Mouse (Mus musculus): ENCODE measurements at regions not wholly inside any gene's neighbourhood (a gene's known extent, or its start where the extent isn't known, plus 50 kb on each side); places are given as distances from the start of the nearest gene placed in this dataset.

GRCm38 (mm10) chr15:27303856-27304255 is 162.6 kb upstream of the Ank start:
- TF ChIP-seq POLR2A (IDR thresholded peaks at IDR 0.05; ENCODE audit: borderline replicate concordance, extremely low read depth, insufficient read depth, insufficient read length, poor library complexity, severe bottlenecking): no peak
- no peak for TF ChIP-seq CTCF (IDR thresholded peaks at IDR 0.05; ENCODE audit: borderline replicate concordance, extremely low read depth, insufficient read depth, insufficient read length)
- DNase-seq (ENCODE audit: low read depth): no peak

- peak; percentile 61 for DNase-seq (ENCODE audit: low read depth)
- TF ChIP-seq POLR2A (IDR thresholded peaks at IDR 0.05; ENCODE audit: borderline replicate concordance, extremely low read depth, insufficient read depth, insufficient read length, poor library complexity, severe bottlenecking) (no peak), CTCF (IDR thresholded peaks at IDR 0.05; ENCODE audit: borderline replicate concordance, extremely low read depth, insufficient read depth, insufficient read length) (no peak)
Observed at GRCm38 (mm10) chr15:27304256-27304655, 162.2 kb upstream of the Ank start.

DNA sequence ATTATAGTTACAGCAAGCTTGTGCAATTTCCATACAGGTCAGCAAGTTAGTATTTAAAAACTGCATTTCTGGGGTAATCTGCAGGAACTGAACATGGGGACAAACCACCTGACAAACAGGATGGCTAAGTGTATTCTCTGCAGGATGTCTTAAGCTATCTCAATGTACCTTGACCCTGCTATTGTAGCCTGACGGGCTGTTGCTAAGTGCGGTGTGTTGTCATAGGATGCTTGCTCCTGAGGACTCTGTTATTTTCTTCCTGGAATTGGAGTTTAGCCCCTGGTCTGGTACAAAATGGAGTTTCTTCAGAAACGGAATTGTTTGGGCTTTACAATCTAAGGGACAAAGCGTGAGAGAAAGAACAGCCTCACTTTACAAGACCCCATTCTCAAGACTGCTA is 161.4 kb upstream of the Ank start:
- no peak for DNase-seq (ENCODE audit: low read depth)
- TF ChIP-seq CTCF (IDR thresholded peaks at IDR 0.05; ENCODE audit: borderline replicate concordance, extremely low read depth, insufficient read depth, insufficient read length) (no peak), POLR2A (IDR thresholded peaks at IDR 0.05; ENCODE audit: borderline replicate concordance, extremely low read depth, insufficient read depth, insufficient read length, poor library complexity, severe bottlenecking) (no peak)

GRCm38 (mm10) chr15:27308639-27309038 is 157.8 kb upstream of the Ank start:
- DNase-seq (ENCODE audit: low read depth): no peak

GRCm38 (mm10) chr15:27315964-27316745 is 150.3 kb upstream of the Ank start:
- DNase-seq (ENCODE audit: low read depth): peak; percentile 73
- no peak for TF ChIP-seq CTCF (IDR thresholded peaks at IDR 0.05; ENCODE audit: borderline replicate concordance, extremely low read depth, insufficient read depth, insufficient read length)
- no peak for TF ChIP-seq POLR2A (IDR thresholded peaks at IDR 0.05; ENCODE audit: borderline replicate concordance, extremely low read depth, insufficient read depth, insufficient read length, poor library complexity, severe bottlenecking)

More at GRCm38 (mm10) chr15:27308639-27309038, 157.8 kb upstream of the Ank start:
- TF ChIP-seq POLR2A (IDR thresholded peaks at IDR 0.05; ENCODE audit: borderline replicate concordance, extremely low read depth, insufficient read depth, insufficient read length, poor library complexity, severe bottlenecking) (no peak), CTCF (IDR thresholded peaks at IDR 0.05; ENCODE audit: borderline replicate concordance, extremely low read depth, insufficient read depth, insufficient read length) (no peak)

DNA sequence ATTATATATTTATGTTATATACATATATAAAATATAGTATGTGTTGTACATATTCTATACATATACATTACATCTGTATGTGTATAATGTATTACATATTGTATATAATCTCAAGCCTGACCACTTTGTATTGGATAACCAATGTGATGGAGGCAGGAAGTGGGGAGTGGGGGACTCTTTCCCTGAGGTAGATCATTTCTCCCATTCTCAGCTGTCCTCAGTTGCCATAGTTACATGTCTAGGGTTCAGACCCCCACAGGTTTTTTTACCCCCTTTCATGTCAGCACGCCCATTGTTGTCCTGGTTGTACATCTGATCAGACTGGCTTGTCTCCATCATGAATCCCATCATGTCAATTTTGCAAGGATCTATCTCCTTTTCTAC is 149.7 kb upstream of the Ank start:
- TF ChIP-seq POLR2A (IDR thresholded peaks at IDR 0.05; ENCODE audit: borderline replicate concordance, extremely low read depth, insufficient read depth, insufficient read length, poor library complexity, severe bottlenecking) (no peak), CTCF (IDR thresholded peaks at IDR 0.05; ENCODE audit: borderline replicate concordance, extremely low read depth, insufficient read depth, insufficient read length) (no peak)
- DNase-seq (ENCODE audit: low read depth): no peak

DNA sequence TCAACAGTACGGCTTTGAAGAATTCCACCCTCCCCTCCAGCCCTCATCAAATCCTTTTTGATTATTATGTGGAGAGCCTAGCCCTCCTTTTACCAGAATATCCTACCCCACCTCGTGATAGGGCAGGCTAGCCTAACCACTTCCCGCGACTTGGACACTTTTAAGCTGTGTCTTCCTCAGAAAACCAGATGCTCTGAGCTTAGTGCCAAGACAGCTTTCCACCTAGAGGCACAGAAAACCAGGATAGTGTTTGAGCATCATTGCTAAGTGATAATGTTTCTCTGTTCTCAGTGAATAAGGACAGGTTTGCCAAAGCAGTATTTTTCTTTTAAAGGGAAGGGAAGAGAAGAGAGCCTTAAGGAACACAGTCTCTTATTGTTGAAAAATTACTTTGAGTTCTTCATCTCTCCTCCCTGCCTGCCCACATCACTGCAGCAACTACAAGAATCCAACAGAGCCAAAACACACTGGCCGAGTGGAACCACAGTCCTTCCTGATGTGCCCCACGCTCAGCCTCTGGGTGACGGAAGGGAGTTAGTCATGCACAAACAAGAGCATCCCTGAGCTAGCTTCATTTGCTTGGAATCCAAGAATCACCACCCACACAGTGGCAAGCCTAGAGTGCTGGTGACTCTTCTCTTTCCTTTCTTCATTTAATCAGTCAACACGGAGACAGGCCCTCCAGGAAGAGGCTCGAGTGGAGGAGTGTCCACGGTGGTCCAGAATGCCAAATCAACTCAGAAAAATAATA is 144.4 kb upstream of the Ank start:
- no peak for DNase-seq (ENCODE audit: low read depth)
- TF ChIP-seq POLR2A (IDR thresholded peaks at IDR 0.05; ENCODE audit: borderline replicate concordance, extremely low read depth, insufficient read depth, insufficient read length, poor library complexity, severe bottlenecking) (no peak), CTCF (IDR thresholded peaks at IDR 0.05; ENCODE audit: borderline replicate concordance, extremely low read depth, insufficient read depth, insufficient read length) (no peak)

DNA sequence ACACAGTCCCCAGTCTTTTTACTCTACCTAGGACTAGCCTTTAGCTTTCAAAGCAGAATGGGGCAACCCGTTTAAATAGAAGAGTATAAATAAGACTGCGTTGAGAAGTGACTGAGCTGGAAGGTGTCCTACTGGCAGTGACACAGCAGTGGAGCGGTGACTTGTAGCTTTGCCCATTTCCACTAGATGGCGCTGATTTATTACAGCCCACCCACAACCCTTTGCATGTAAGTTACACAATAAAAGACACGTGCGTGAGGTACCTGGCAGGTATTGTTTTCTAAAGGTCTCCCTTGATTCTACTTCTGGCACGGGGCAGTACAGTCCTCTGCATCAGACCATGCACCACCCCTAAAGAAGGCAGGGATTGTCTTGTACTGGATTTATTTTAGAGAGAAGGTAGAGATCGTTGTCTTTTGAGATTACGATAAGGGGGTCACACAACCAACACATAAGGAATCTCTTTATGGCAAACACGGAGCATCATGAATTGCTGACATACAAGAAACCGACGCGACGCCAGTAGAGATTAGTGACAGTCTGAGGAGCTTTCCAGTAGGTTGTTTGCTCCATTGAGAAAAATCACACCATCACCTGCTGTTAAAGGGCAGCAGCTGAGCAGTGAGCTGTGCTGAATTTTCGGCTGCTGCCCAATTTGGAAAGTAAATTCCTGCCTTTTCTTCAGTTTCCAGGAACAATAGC is 140.5 kb upstream of the Ank start:
- peak; percentile 86 for DNase-seq (ENCODE audit: low read depth)
- TF ChIP-seq POLR2A (IDR thresholded peaks at IDR 0.05; ENCODE audit: borderline replicate concordance, extremely low read depth, insufficient read depth, insufficient read length, poor library complexity, severe bottlenecking) (no peak), CTCF (IDR thresholded peaks at IDR 0.05; ENCODE audit: borderline replicate concordance, extremely low read depth, insufficient read depth, insufficient read length) (peak; percentile 86)

DNA sequence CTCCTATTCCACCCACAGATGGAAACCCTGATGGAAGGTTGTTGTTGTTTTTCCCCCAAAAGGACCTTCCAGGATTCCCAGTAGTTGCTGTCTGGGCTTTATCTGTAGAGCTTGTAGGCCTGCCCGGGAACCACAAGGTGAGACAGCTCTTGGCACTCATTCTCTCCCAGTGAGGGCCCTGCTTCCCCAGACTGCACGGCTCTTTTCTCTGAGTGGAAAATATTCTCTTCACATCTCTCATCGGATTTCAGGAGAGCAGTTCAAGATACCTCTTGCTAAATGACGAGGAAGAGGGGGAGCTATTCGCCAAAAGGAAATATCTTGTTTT is 140.0 kb upstream of the Ank start:
- TF ChIP-seq CTCF (IDR thresholded peaks at IDR 0.05; ENCODE audit: borderline replicate concordance, extremely low read depth, insufficient read depth, insufficient read length) (no peak), POLR2A (IDR thresholded peaks at IDR 0.05; ENCODE audit: borderline replicate concordance, extremely low read depth, insufficient read depth, insufficient read length, poor library complexity, severe bottlenecking) (no peak)
- no peak for DNase-seq (ENCODE audit: low read depth)

GRCm38 (mm10) chr15:27327744-27328143 is 138.7 kb upstream of the Ank start:
- no peak for DNase-seq (ENCODE audit: low read depth)
- TF ChIP-seq POLR2A (IDR thresholded peaks at IDR 0.05; ENCODE audit: borderline replicate concordance, extremely low read depth, insufficient read depth, insufficient read length, poor library complexity, severe bottlenecking) (no peak), CTCF (IDR thresholded peaks at IDR 0.05; ENCODE audit: borderline replicate concordance, extremely low read depth, insufficient read depth, insufficient read length) (no peak)

GRCm38 (mm10) chr15:27328441-27328840 is 138.0 kb upstream of the Ank start:
- no peak for TF ChIP-seq CTCF (IDR thresholded peaks at IDR 0.05; ENCODE audit: borderline replicate concordance, extremely low read depth, insufficient read depth, insufficient read length)
- TF ChIP-seq POLR2A (IDR thresholded peaks at IDR 0.05; ENCODE audit: borderline replicate concordance, extremely low read depth, insufficient read depth, insufficient read length, poor library complexity, severe bottlenecking): no peak
- peak; percentile 64 for DNase-seq (ENCODE audit: low read depth)
